Mouse (Mus musculus): ENCODE results near the gene Zscan5b.
A peak's percentile ranks its signal among the peaks of the same experiment; 100 is the strongest.
"Not testable (repeated sequence)": the region's sequence is repeated elsewhere in the genome, so short reads cannot be mapped to it uniquely, and the experiment has no call there.

Gene Zscan5b

GRCm38 (mm10) chr7:6221978-6222377 is at the start of gene Zscan5b:
Zscan5b (plus strand) TSS chr7:6222278.
- DNase-seq (ENCODE audit: low spot score in 2 of 2): no peak

GRCm38 (mm10) chr7:6172674-6173244 is 49.3 kb upstream of the Zscan5b start:
- DNase-seq (ENCODE audit: low spot score in 2 of 2): no peak

- DNase-seq (ENCODE audit: low spot score in 2 of 2): no peak
Measured at GRCm38 (mm10) chr7:6173872-6174271, 48.2 kb upstream of the Zscan5b start.

GRCm38 (mm10) chr7:6174365-6174987 is 47.6 kb upstream of the Zscan5b start:
- DNase-seq (ENCODE audit: low spot score in 2 of 2): not testable (repeated sequence)

GRCm38 (mm10) chr7:6179013-6179412 is 43.1 kb upstream of the Zscan5b start:
- DNase-seq (ENCODE audit: low spot score in 2 of 2): no peak

- no peak for DNase-seq (ENCODE audit: low spot score in 2 of 2)
Measured at GRCm38 (mm10) chr7:6182882-6183281, 39.2 kb upstream of the Zscan5b start.

- no peak for DNase-seq (ENCODE audit: low spot score in 2 of 2)
Measured at GRCm38 (mm10) chr7:6183802-6184201, 38.3 kb upstream of the Zscan5b start.

- DNase-seq (ENCODE audit: low spot score in 2 of 2): no peak
Measured at GRCm38 (mm10) chr7:6184521-6184920, 37.6 kb upstream of the Zscan5b start.

- no peak for DNase-seq (ENCODE audit: low spot score in 2 of 2)
Measured at GRCm38 (mm10) chr7:6185391-6185790, 36.7 kb upstream of the Zscan5b start.

- no peak for DNase-seq (ENCODE audit: low spot score in 2 of 2)
Measured at GRCm38 (mm10) chr7:6186176-6186575, 35.9 kb upstream of the Zscan5b start.

- DNase-seq (ENCODE audit: low spot score in 2 of 2): no peak
Measured at GRCm38 (mm10) chr7:6186756-6187155, 35.3 kb upstream of the Zscan5b start.

- no peak for DNase-seq (ENCODE audit: low spot score in 2 of 2)
Measured at GRCm38 (mm10) chr7:6189542-6189941, 32.5 kb upstream of the Zscan5b start.

GRCm38 (mm10) chr7:6191376-6191775 is 30.7 kb upstream of the Zscan5b start:
- DNase-seq (ENCODE audit: low spot score in 2 of 2): peak in 1 of 2 experiments; percentile 88

- DNase-seq (ENCODE audit: low spot score in 2 of 2): peak in 1 of 2 experiments; percentile 43
Measured at GRCm38 (mm10) chr7:6194129-6194528, 27.9 kb upstream of the Zscan5b start.

- DNase-seq (ENCODE audit: low spot score in 2 of 2): no peak
Measured at GRCm38 (mm10) chr7:6195777-6196176, 26.3 kb upstream of the Zscan5b start.

- no peak for DNase-seq (ENCODE audit: low spot score in 2 of 2)
Measured at GRCm38 (mm10) chr7:6196790-6197189, 25.3 kb upstream of the Zscan5b start, which contains the start of gene Galp. Galp (plus strand) TSS chr7:6197090.

- no peak for DNase-seq (ENCODE audit: low spot score in 2 of 2)
Measured at GRCm38 (mm10) chr7:6204200-6204599, 17.9 kb upstream of the Zscan5b start.

- no peak for DNase-seq (ENCODE audit: low spot score in 2 of 2)
Measured at GRCm38 (mm10) chr7:6213144-6213543, 8.9 kb upstream of the Zscan5b start.

- not testable (repeated sequence) for DNase-seq (ENCODE audit: low spot score in 2 of 2)
Measured at GRCm38 (mm10) chr7:6214691-6215090, 7.4 kb upstream of the Zscan5b start.

- no peak for DNase-seq (ENCODE audit: low spot score in 2 of 2)
Measured at GRCm38 (mm10) chr7:6220147-6220546, 1.9 kb upstream of the Zscan5b start.

- DNase-seq (ENCODE audit: low spot score in 2 of 2): peak; percentile 1 to 9
Measured at GRCm38 (mm10) chr7:6228491-6228890, 6.4 kb downstream of the Zscan5b start.

- DNase-seq (ENCODE audit: low spot score in 2 of 2): no peak
Measured at GRCm38 (mm10) chr7:6239787-6240186, 17.7 kb downstream of the Zscan5b start.

- DNase-seq (ENCODE audit: low spot score in 2 of 2): peak in 1 of 2 experiments; percentile 15
Measured at GRCm38 (mm10) chr7:6240841-6241425, 18.9 kb downstream of the Zscan5b start.
